Mouse (Mus musculus): ENCODE results near the gene Plekhj1. TPM values are rescaled to one million over a fixed set of nuclear protein-coding genes. Genes with fewer than 3 reads are reported as not detected.

Gene Plekhj1
- total RNA-seq, 1 experiment = 77.2 TPM

DNA sequence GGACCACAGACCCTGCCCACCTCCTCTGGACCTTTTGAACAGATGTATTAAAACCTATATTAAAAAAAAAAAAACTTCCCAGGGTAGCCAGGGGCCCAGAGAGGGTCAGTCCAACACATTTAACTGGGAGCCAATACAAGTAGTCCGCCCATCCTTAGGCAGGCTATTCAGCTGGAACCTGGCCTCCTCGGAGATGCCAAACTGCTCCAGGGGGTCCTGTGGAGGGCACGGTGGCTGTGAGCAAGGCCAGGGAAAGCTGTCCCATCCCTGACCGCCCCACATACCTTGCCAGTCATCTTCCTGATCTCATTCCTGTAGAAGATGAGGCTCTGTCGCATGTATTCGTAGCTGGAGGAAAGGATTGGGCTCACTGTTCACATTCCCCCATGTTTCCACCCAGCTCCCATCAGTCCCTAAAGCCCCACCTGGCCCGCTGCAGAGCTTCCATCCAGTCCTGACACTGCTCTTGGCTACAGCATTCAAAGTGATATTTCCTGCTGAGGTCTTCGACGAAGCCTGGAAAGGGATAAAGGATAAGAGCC is 2.0 kb downstream of the Plekhj1 start:
- no peak overlapping the region for H3K27ac ChIP-seq (ENCODE audit: insufficient read depth, low read depth, low read length, poor library complexity, severe bottlenecking)
- no peak overlapping the region for H3K4me3 ChIP-seq (ENCODE audit: insufficient read depth in 1 of 2, low read depth in 1 of 2, low read length in 2 of 2, poor library complexity in 1 of 2, severe bottlenecking in 1 of 2)
- no peaks in the 10 kb centered on the region for H3K9me3 ChIP-seq (ENCODE audit: control insufficient read depth, insufficient read depth, low read depth, low read length)
- H3K9ac ChIP-seq (ENCODE audit: insufficient read depth, low read depth, low read length, poor library complexity, severe bottlenecking) = no peak overlapping the region
- peaks cover 52% of the 10 kb centered on the region for H3K36me3 ChIP-seq (ENCODE audit: control insufficient read depth, insufficient read depth, low read length, poor library complexity, severe bottlenecking)
- no peak for DNase-seq (ENCODE audit: low read depth, low spot score)
- peaks cover 0 to 15% of the 10 kb centered on the region in 2 experiments; a peak in 1 of 4 replicates for H3K4me1 ChIP-seq (ENCODE audit: control insufficient read depth in 2 of 2, insufficient read depth in 2 of 2, low read length in 2 of 2, poor library complexity in 1 of 2)
- TF ChIP-seq HCFC1 (IDR thresholded peaks at IDR 0.05; ENCODE audit: borderline replicate concordance, insufficient read depth, low read length) = no peak
- no peak for TF ChIP-seq CHD2 (IDR thresholded peaks at IDR 0.05; ENCODE audit: low read depth, low read length)
- TF ChIP-seq ZC3H11A (IDR thresholded peaks at IDR 0.05; ENCODE audit: borderline replicate concordance, low read depth, low read length) = no peak
- no peak for TF ChIP-seq ZNF384 (IDR thresholded peaks at IDR 0.05; ENCODE audit: low read depth, low read length)
- TF ChIP-seq MAFK (IDR thresholded peaks at IDR 0.05; ENCODE audit: insufficient read depth, low read depth, low read length) = no peak
- in situ Hi-C loops (cut with MboI; ENCODE audit: low sequenced_read_pairs in 2 of 2, unreplicated experiment in 2 of 2) = no loop called here

DNA sequence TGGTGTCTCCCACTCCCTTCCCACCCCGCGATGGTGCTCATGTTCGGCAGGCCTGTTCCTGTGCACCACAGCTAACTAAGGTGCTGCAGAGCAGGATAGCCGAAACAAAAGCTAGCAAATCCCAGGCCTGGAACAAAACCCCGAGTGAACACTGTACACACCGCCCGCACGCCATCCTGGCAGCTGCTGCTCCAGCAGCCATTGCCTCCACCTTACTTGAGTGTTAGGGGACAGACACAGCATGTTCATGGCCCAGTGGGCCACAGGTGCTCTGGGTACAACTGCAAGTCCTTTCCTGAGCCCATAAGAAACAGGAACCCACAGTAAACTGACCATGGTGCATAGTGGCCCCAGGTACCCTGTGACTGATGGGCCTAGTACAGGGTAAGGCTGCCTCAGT is 3.7 kb downstream of the Plekhj1 start:
- no peak overlapping the region for H3K4me3 ChIP-seq (ENCODE audit: insufficient read depth in 1 of 2, low read depth in 1 of 2, low read length in 2 of 2, poor library complexity in 1 of 2, severe bottlenecking in 1 of 2)
- no peak overlapping the region for H3K27ac ChIP-seq (ENCODE audit: insufficient read depth, low read depth, low read length, poor library complexity, severe bottlenecking)
- in situ Hi-C loops (cut with MboI; ENCODE audit: low sequenced_read_pairs in 2 of 2, unreplicated experiment in 2 of 2) = no loop called here
- TF ChIP-seq ZC3H11A (IDR thresholded peaks at IDR 0.05; ENCODE audit: borderline replicate concordance, low read depth, low read length) (no peak), MAFK (IDR thresholded peaks at IDR 0.05; ENCODE audit: insufficient read depth, low read depth, low read length) (no peak), ZNF384 (IDR thresholded peaks at IDR 0.05; ENCODE audit: low read depth, low read length) (no peak), CHD2 (IDR thresholded peaks at IDR 0.05; ENCODE audit: low read depth, low read length) (no peak), HCFC1 (IDR thresholded peaks at IDR 0.05; ENCODE audit: borderline replicate concordance, insufficient read depth, low read length) (no peak)
- H3K36me3 ChIP-seq (ENCODE audit: control insufficient read depth, insufficient read depth, low read length, poor library complexity, severe bottlenecking) = peaks cover 58% of the 10 kb centered on the region
- no peak for DNase-seq (ENCODE audit: low read depth, low spot score)
- H3K9me3 ChIP-seq (ENCODE audit: control insufficient read depth, insufficient read depth, low read depth, low read length) = no peaks in the 10 kb centered on the region
- peaks cover 0 to 14% of the 10 kb centered on the region in 2 experiments; a peak in 1 of 4 replicates for H3K4me1 ChIP-seq (ENCODE audit: control insufficient read depth in 2 of 2, insufficient read depth in 2 of 2, low read length in 2 of 2, poor library complexity in 1 of 2)
- no peak overlapping the region for H3K9ac ChIP-seq (ENCODE audit: insufficient read depth, low read depth, low read length, poor library complexity, severe bottlenecking)

GRCm38 (mm10) chr10:80793803-80794202 is 4.6 kb downstream of the Plekhj1 start:
- in situ Hi-C loops (cut with MboI; ENCODE audit: low sequenced_read_pairs in 2 of 2, unreplicated experiment in 2 of 2) = no loop called here
- Histone ChIP-seq H3K27ac (ENCODE audit: insufficient read depth, low read depth, low read length, poor library complexity, severe bottlenecking) (no peak overlapping the region), H3K4me3 (ENCODE audit: insufficient read depth in 1 of 2, low read depth in 1 of 2, low read length in 2 of 2, poor library complexity in 1 of 2, severe bottlenecking in 1 of 2) (no peak overlapping the region), H3K36me3 (ENCODE audit: control insufficient read depth, insufficient read depth, low read length, poor library complexity, severe bottlenecking) (peaks cover 66% of the 10 kb centered on the region), H3K9ac (ENCODE audit: insufficient read depth, low read depth, low read length, poor library complexity, severe bottlenecking) (no peak overlapping the region), H3K4me1 (ENCODE audit: control insufficient read depth in 2 of 2, insufficient read depth in 2 of 2, low read length in 2 of 2, poor library complexity in 1 of 2) (peaks cover 0 to 14% of the 10 kb centered on the region in 2 experiments; a peak in 1 of 4 replicates), H3K9me3 (ENCODE audit: control insufficient read depth, insufficient read depth, low read depth, low read length) (no peaks in the 10 kb centered on the region)
- no peak for DNase-seq (ENCODE audit: low read depth, low spot score)
- TF ChIP-seq ZNF384 (IDR thresholded peaks at IDR 0.05; ENCODE audit: low read depth, low read length) = no peak
- no peak for TF ChIP-seq MAFK (IDR thresholded peaks at IDR 0.05; ENCODE audit: insufficient read depth, low read depth, low read length)
- no peak for TF ChIP-seq HCFC1 (IDR thresholded peaks at IDR 0.05; ENCODE audit: borderline replicate concordance, insufficient read depth, low read length)
- no peak for TF ChIP-seq CHD2 (IDR thresholded peaks at IDR 0.05; ENCODE audit: low read depth, low read length)
- no peak for TF ChIP-seq ZC3H11A (IDR thresholded peaks at IDR 0.05; ENCODE audit: borderline replicate concordance, low read depth, low read length)

GRCm38 (mm10) chr10:80793033-80793784 is 5.2 kb downstream of the Plekhj1 start:
- no peak overlapping the region for H3K4me3 ChIP-seq (ENCODE audit: insufficient read depth in 1 of 2, low read depth in 1 of 2, low read length in 2 of 2, poor library complexity in 1 of 2, severe bottlenecking in 1 of 2)
- H3K9me3 ChIP-seq (ENCODE audit: control insufficient read depth, insufficient read depth, low read depth, low read length) = no peaks in the 10 kb centered on the region
- H3K27ac ChIP-seq (ENCODE audit: insufficient read depth, low read depth, low read length, poor library complexity, severe bottlenecking) = no peak overlapping the region
- peaks cover 72% of the 10 kb centered on the region for H3K36me3 ChIP-seq (ENCODE audit: control insufficient read depth, insufficient read depth, low read length, poor library complexity, severe bottlenecking)
- peaks cover 0 to 14% of the 10 kb centered on the region in 2 experiments; a peak in 1 of 4 replicates for H3K4me1 ChIP-seq (ENCODE audit: control insufficient read depth in 2 of 2, insufficient read depth in 2 of 2, low read length in 2 of 2, poor library complexity in 1 of 2)
- in situ Hi-C loops (cut with MboI; ENCODE audit: low sequenced_read_pairs in 2 of 2, unreplicated experiment in 2 of 2) = no loop called here
- DNase-seq (ENCODE audit: low read depth, low spot score) = no peak
- H3K9ac ChIP-seq (ENCODE audit: insufficient read depth, low read depth, low read length, poor library complexity, severe bottlenecking) = no peak overlapping the region
- no peak for TF ChIP-seq MAFK (IDR thresholded peaks at IDR 0.05; ENCODE audit: insufficient read depth, low read depth, low read length)
- no peak for TF ChIP-seq ZNF384 (IDR thresholded peaks at IDR 0.05; ENCODE audit: low read depth, low read length)
- TF ChIP-seq HCFC1 (IDR thresholded peaks at IDR 0.05; ENCODE audit: borderline replicate concordance, insufficient read depth, low read length) = no peak
- no peak for TF ChIP-seq ZC3H11A (IDR thresholded peaks at IDR 0.05; ENCODE audit: borderline replicate concordance, low read depth, low read length)
- TF ChIP-seq CHD2 (IDR thresholded peaks at IDR 0.05; ENCODE audit: low read depth, low read length) = no peak
